14 mouse cellular contexts compared by ENCODE assay signal in the genomic region with DNA sequence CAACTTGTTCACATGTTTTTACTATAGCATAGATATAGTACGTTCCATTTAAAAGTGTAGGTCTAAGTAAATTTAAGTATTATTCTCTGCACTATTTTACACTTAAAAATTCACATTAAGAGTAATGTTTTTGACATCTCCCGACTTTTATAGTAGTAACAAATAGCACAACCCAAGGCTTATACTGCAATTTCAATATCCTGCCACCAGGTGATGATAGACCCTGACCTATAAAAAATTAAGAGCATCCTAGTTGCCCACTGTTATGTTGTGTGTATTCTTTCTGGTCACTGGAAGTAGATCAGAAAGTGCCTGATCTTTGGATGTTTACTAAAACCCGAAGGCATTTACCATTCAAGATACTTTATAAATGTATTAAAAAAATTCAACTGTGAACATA. TPM values are rescaled to one million over a fixed set of nuclear protein-coding genes. Genes with fewer than 3 reads are reported as not detected.
"Had no signal": no experiment of that assay in that cellular context is flagged by ENCODE, and none has a peak within 500 bp of the region (broad histone marks: within the 10 kb centered on the region; RNA-seq: fewer than 3 reads in every experiment).

No protein-coding gene starts in this region.

- ATAC-seq: intestine, postnatal 0 days; liver, embryonic 12.5 days; midbrain, embryonic 13.5 days had no signal

- H3K27ac ChIP-seq: kidney, postnatal 0 days; limb, embryonic 15.5 days; liver, embryonic 12.5 days; lung, embryonic 15.5 days; midbrain, embryonic 13.5 days; neural tube, embryonic 12.5 days; stomach, embryonic 15.5 days had no signal

- H3K4me2 ChIP-seq: limb, embryonic 15.5 days; liver, embryonic 12.5 days; lung, embryonic 15.5 days; midbrain, embryonic 13.5 days; neural tube, embryonic 12.5 days; stomach, embryonic 15.5 days had no signal

- H3K4me1 ChIP-seq: limb, embryonic 15.5 days; liver, embryonic 12.5 days; lung, embryonic 15.5 days; stomach, embryonic 15.5 days had no signal

- H3K9ac ChIP-seq: limb, embryonic 15.5 days; liver, embryonic 12.5 days; lung, embryonic 15.5 days; midbrain, embryonic 13.5 days; neural tube, embryonic 12.5 days; stomach, embryonic 15.5 days had no signal

- H3K36me3 ChIP-seq: limb, embryonic 15.5 days; liver, embryonic 12.5 days; lung, embryonic 15.5 days; midbrain, embryonic 13.5 days; neural tube, embryonic 12.5 days; stomach, embryonic 15.5 days had no signal

- H3K27me3 ChIP-seq: limb, embryonic 15.5 days; liver, embryonic 12.5 days; lung, embryonic 15.5 days; midbrain, embryonic 13.5 days; neural tube, embryonic 12.5 days; stomach, embryonic 15.5 days had no signal

- DNase-seq: kidney, adult 8-10 months; kidney, postnatal 36 days; right cerebral cortex, postnatal 14 days; thymus, postnatal 36 days had no signal

- H3K9me3 ChIP-seq: limb, embryonic 15.5 days; liver, embryonic 12.5 days; lung, embryonic 15.5 days; midbrain, embryonic 13.5 days; neural tube, embryonic 12.5 days; stomach, embryonic 15.5 days had no signal

- H3K4me3 ChIP-seq: limb, embryonic 15.5 days; liver, embryonic 12.5 days; lung, embryonic 15.5 days; midbrain, embryonic 13.5 days; neural tube, embryonic 12.5 days; stomach, embryonic 15.5 days had no signal

RNA-seq across cellular contexts. Expression of gene Elavl4, which starts 55.9 kb away (rescaled TPM):
- total RNA-seq: monocyte, adult 5-6 weeks; neutrophil, adult 5-6 weeks had no signal
